Mouse (Mus musculus): ENCODE results near the gene Med28.

Med28 gene

DNA sequence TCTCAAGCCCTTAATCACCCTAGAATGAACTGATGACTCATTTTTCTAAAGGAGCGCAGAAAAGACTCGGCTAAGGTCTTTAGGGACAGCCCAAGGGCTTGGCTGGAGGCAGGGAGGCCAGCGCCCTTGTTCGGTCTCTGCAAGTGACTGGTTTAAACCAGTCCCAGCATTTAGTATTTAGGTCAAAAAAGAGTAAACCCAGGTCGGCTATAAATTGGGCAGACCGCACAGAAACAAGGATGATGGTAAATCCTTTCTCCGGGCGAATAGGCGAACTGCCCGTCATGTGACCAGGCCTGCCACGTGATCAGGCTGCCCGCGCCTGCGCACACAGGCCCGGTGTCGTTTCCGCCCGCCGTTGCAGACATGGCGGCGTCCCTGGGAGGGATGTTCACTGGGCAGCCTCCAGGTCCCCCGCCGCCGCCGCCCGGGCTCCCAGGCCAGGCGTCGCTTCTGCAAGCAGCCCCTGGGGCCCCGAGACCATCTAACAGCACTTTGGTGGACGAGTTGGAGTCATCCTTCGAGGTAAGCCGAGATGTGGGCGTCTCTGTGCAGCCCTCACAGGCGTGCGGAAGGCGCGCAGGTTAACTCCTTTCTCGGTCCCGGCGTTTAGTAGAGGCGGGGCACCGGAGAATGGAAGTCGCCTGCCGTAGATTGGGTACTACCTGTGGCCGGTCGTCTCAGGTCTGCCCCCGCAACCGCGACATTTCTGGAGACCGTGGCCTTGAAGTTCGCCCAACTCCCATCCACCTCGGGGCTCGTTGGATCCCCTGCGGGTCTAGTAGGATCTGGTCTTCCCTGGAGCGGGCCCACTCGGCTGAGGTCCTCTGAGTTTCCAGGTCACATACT is at the start of gene Med28:
Gene Med28 (plus strand): TSS at position 270 of the 849 bp plus-strand sequence.
- DNase-seq (ENCODE audit: low spot score), result peak; percentile 90

GRCm38 (mm10) chr5:45472880-45473450 is 47.1 kb upstream of the Med28 start:
- DNase-seq (ENCODE audit: low spot score), result no peak

DNA sequence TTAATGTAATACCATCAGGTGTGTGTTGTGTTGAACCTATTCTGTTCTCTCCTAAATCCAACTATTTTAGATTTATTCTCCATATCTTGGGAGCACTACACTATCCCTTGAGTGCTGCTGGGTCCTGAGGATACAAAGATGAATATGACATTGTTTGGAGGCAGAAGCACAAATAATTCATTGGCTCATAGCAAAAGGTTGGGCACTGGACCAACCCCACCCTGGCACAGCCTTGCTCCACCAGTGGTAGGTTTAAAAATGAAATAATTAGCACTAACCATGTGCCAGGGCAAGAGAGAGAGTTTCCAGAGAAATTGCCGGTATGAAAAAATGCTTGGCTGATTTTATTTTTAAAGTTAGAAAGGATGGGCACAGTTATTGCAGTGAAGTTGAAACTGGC is 46.5 kb upstream of the Med28 start:
- DNase-seq (ENCODE audit: low spot score), result no peak

- peak; percentile 40 for DNase-seq (ENCODE audit: low spot score)
These were observed 45.8 kb upstream of the Med28 start for GRCm38 (mm10) chr5:45474215-45474614.

DNA sequence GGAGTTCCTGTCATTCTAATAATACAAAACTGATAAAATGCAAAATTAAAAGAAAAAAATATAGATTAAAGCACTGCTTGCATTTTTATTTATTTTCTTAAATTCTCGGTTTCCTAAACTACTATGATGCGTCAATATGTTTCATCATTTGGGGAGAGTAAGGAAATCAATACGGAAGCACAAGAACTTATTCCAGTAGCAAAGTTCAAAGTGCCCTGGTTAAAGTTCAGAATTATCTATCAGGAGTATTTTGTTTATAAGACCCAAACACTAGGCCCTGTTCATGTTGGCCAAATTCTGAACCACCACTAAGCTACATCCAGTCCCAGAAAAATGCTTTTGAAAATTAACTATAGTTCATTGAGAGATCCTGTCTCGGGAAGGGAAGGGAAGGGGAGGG is 45.3 kb upstream of the Med28 start:
- DNase-seq (ENCODE audit: low spot score), result no peak

GRCm38 (mm10) chr5:45475771-45476170 is 44.3 kb upstream of the Med28 start:
- no peak for DNase-seq (ENCODE audit: low spot score)

- DNase-seq (ENCODE audit: low spot score), result no peak
These were observed 43.7 kb upstream of the Med28 start for GRCm38 (mm10) chr5:45476288-45476687.

GRCm38 (mm10) chr5:45477601-45478000 is 42.4 kb upstream of the Med28 start:
- no peak for DNase-seq (ENCODE audit: low spot score)

GRCm38 (mm10) chr5:45480066-45480465 is 40.0 kb upstream of the Med28 start:
- DNase-seq (ENCODE audit: low spot score), result no peak

GRCm38 (mm10) chr5:45481125-45481524 is 38.9 kb upstream of the Med28 start:
- DNase-seq (ENCODE audit: low spot score), result no peak

DNA sequence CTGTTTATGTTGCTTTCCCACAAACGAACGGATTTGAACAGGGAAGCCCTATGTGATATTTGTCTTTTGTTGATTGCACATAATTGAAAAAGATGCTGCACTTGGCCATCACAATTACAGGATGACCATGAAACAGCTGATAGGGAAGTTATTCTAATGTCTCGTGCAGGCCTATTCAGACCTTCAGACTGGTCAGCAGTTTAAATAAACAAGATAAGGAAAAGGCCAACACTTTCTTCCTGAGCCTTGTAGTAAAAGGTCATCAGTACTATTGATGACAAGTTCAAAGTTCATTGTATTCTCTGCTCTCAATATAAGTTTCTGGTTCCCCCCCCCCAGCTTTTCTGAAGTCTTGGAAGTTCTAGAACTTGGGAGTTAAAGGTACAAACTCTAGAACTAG is 37.4 kb upstream of the Med28 start:
- DNase-seq (ENCODE audit: low spot score), result no peak

DNA sequence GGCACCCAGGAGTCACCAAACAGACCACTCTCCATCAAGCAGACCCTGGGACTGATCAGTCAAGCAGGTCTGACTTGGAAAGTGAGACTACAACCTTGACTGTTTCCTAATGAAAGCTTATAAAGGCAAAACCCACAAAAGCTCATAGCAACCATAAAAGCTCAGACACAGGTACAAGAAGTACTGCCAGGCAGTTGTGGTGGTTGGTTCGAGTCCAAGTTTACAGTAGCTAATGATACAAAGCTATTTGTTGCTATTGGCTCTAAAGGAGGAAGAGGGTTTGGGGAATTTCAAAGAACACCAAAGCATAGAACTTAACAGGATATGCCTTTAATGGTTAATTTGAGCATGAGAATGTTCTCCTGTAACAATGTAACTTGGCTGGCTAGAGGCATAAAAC is 36.4 kb upstream of the Med28 start:
- DNase-seq (ENCODE audit: low spot score), result no peak

DNA sequence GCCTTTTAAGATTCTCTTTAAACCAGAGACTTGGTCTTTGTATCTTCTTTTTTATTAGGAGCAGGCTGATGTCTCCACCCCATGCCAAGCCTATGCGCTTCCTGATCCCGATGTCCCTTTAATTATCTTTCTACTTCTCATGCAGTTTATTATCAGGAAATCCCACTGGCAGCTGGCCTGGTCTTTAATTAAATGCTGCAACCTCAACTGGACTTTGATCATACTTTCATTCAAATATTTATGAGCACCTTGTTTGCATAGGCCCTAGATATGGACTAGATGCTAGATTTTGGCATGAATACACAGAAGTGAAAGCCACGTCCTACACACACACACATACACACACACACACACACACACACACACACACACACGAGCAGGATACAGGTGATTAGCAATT is 28.3 kb upstream of the Med28 start:
- no peak for DNase-seq (ENCODE audit: low spot score)

DNA sequence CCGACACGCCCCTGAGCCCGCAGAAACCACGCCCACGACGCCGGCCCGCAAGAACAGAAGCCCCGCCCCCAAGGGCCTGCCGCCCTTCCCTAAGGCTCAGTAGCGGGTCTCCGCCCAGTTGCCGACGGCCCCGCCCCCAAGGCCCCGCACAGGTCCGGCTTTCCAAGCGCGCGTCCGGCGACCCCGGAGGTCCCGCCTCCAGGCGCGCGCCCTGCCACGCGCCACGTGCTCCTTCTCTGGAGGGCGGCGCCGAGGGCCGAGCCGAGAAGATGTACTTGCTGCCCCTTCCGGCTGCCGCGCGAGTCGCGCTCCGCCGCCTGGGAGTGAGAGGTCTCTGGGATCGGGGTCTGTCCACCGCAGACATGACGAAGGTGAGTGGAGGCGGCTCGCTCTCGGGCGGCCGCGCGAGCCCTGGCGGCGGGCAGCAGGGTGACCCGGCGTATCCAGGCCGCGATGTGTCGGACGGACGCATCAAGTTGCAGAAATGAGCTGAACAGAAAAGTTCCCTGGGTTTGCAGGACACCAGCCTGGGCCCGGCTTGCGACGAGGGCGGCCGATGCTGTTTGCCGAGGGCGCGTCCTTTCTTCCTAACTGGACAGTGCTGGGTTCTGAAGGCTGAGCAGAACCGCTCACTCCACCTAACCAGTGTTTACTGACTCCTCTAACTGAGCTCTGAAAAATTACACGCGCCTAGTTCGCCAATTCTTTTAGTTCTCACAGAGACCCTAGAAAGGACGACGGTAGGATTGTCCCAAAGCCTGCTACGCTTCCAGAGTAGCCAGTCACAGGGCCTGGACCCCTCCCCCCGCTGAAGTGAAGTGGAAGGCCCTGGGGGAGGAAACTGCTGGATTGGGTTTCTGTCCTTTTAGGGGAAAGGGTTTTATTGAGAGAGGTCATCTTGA is 26.6 kb upstream of the Med28 start, which contains the start of gene Lap3:
Gene Lap3 (plus strand): TSS at position 184 of the 902 bp plus-strand sequence.
- peak; percentile 97 for DNase-seq (ENCODE audit: low spot score)

- DNase-seq (ENCODE audit: low spot score), result peak; percentile 64
These were observed 25.8 kb upstream of the Med28 start for GRCm38 (mm10) chr5:45494093-45494755.

DNA sequence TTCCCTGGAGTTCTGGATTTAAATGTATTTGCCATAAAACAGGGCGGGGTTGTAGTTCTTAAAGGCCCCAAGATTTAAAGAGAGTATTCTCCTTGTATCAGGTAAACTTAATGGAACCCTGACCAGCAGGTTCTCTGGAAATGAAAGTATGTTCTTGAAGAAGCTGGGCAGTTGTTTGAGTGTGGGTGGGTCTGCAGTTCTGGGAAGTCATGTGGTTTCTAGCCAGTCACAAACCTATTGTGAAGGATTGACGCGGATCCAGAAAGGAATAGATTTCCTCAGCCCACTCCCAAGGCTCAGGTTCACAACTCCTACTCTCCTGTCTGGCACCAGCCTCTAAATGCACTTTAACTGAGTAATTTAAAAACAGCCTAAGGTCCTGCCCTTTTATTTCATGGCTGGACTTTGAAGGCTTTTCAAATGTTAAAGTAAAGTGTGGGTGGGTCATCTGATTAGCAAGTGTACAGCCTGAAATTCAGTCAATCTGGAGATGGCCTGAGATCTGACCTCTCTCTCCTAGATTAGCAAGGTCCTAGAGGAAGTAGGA is 24.5 kb upstream of the Med28 start:
- DNase-seq (ENCODE audit: low spot score), result no peak

GRCm38 (mm10) chr5:45496042-45496441 is 24.0 kb upstream of the Med28 start:
- no peak for DNase-seq (ENCODE audit: low spot score)

GRCm38 (mm10) chr5:45496479-45496878 is 23.6 kb upstream of the Med28 start:
- no peak for DNase-seq (ENCODE audit: low spot score)

- DNase-seq (ENCODE audit: low spot score), result no peak
These were observed 23.0 kb upstream of the Med28 start for GRCm38 (mm10) chr5:45496930-45497550.

DNA sequence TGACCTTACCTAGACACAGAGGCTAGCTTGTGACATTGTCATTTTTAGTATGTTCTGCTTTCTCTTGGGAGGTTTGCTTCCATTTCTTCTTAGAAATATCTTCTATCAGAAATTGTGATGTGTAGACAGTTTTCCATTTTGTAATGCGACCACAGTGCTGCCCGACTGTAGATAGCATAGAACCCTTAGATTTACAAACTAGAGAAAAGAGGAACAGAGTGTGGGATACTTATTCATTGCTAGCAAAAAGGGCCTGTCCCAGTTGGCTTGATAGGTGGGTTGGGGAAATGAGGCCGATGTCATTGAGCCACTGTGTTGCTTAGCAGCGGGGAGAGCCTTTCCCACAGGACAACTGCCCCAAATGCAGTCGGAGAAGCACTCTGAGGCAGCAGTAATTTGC is 22.5 kb upstream of the Med28 start:
- no peak for DNase-seq (ENCODE audit: low spot score)

DNA sequence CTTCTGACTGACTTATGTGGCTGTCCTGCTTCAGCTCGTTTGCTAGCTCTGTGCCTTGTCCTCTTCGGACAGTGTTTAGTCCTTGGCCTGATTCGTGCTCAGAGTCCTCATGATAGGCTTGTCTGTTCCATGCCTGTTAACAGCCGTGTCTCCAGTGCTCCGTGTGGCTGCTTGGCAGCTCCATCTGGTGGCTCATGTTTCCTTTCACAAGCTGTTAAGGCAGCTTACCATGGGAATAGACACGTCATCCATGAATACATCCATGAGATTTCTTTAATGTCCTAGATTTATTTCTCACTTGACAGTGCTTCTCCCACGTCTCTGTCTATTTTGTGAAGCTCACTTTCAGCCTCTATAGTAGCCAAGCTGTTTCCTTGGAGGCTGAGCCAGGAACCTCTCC is 10.0 kb upstream of the Med28 start:
- DNase-seq (ENCODE audit: low spot score), result no peak
